Mouse (Mus musculus) CH12.LX (cell line): ENCODE measurements at regions not wholly inside any gene's neighbourhood (a gene's known extent, or its start where the extent isn't known, plus 50 kb on each side); places are given as distances from the start of the nearest gene placed in this dataset.

Experiments used
- DNase-seq: peaks from one replicate; pipeline ENCODE4 v3.0.0-alpha.2; 2013; ENCODE audit errors: extremely low read depth
- H3K27ac ChIP-seq: 2 replicates; pipeline ENCODE4 v1.5.1; 2012; ENCODE audit warnings: low read depth, mild to moderate bottlenecking, control low read depth, moderate library complexity; ENCODE audit not compliant: insufficient read depth
- H3K27me3 ChIP-seq: replicated peaks from 2 replicates; pipeline ENCODE3; 2012; ENCODE audit warnings: inconsistent platforms
- H3K36me3 ChIP-seq, 2 experiments: replicated peaks in 1 of 2; 2 replicates each; pipeline versions ENCODE3 to v1.6.1; 2012; ENCODE audit warnings: inconsistent platforms in 1 of 2, low read length in 1 of 2, mild to moderate bottlenecking in 1 of 2, mixed read lengths in 1 of 2, moderate library complexity in 1 of 2; ENCODE audit not compliant: control insufficient read depth in 1 of 2, insufficient read depth in 1 of 2
- H3K4me1 ChIP-seq, 2 experiments: 2 replicates each; pipeline ENCODE4 v1.6.1; 2012; ENCODE audit warnings: inconsistent platforms in 1 of 2, moderate library complexity in 1 of 2; ENCODE audit not compliant: insufficient read depth in 2 of 2, control insufficient read depth in 1 of 2
- H3K4me2 ChIP-seq: 2 replicates; pipeline ENCODE4 v1.6.1; 2012; ENCODE audit warnings: low read depth, mild to moderate bottlenecking, control low read depth; ENCODE audit not compliant: poor library complexity, insufficient read depth, severe bottlenecking
- H3K4me3 ChIP-seq, 3 experiments: fragments of 150-350 bp in 1 of 3; sonication (generic) in 1 of 3; replicated peaks in 1 of 3; 2 replicates each; pipeline versions ENCODE3 to v1.5.1; 2011 to 2012; ENCODE audit warnings: low read depth in 2 of 3, low read length in 2 of 3, mild to moderate bottlenecking in 2 of 3, moderate library complexity in 2 of 3, control low read depth in 1 of 3, improper control_type of control experiment in 1 of 3, inconsistent platforms in 1 of 3, mixed read lengths in 1 of 3; ENCODE audit not compliant: poor library complexity in 1 of 3
- H3K79me2 ChIP-seq: replicated peaks from 2 replicates; pipeline ENCODE4 v1.6.1; 2012; ENCODE audit warnings: mild to moderate bottlenecking, moderate library complexity; ENCODE audit not compliant: control insufficient read depth, poor library complexity, insufficient read depth, severe bottlenecking; ENCODE audit errors: extremely low read depth
- H3K9ac ChIP-seq: 2 replicates; pipeline ENCODE4 v1.6.1; 2012; ENCODE audit warnings: low read depth, mild to moderate bottlenecking, control low read depth, moderate library complexity; ENCODE audit not compliant: insufficient read depth
- H3K9me3 ChIP-seq: replicated peaks from 2 replicates; pipeline ENCODE3; 2012; ENCODE audit warnings: low read length, inconsistent platforms, mixed read lengths
- CHD1 ChIP-seq: IDR thresholded peaks from 2 replicates; pipeline ENCODE4 v1.6.1; 2012; ENCODE audit warnings: low read depth, low read length, improper control_type of control experiment, inconsistent platforms
- CTCF ChIP-seq, 2 experiments: IDR thresholded peaks in 1 of 2; conservative IDR thresholded peaks in 1 of 2; 2 replicates each; pipeline ENCODE4 v1.5.1; 2011 to 2012; ENCODE audit warnings: low read depth in 2 of 2, low read length in 2 of 2, improper control_type of control experiment in 1 of 2, inconsistent platforms in 1 of 2, mild to moderate bottlenecking in 1 of 2, moderate library complexity in 1 of 2
- E2F4 ChIP-seq: IDR thresholded peaks from 2 replicates; pipeline ENCODE4 v1.6.1; 2011; ENCODE audit warnings: low read depth, low read length, improper control_type of control experiment; ENCODE audit not compliant: insufficient replicate concordance
- ELF1 ChIP-seq: IDR thresholded peaks from 2 replicates; pipeline ENCODE4 v1.6.1; 2014; ENCODE audit warnings: low read depth, mild to moderate bottlenecking, inconsistent platforms, low read length, improper control_type of control experiment
- EP300 ChIP-seq: IDR thresholded peaks from 2 replicates; pipeline ENCODE4 v1.6.1; 2011; ENCODE audit warnings: low read length, improper control_type of control experiment
- ETS1 ChIP-seq: conservative IDR thresholded peaks from 2 replicates; pipeline ENCODE4 v1.6.1; 2012; ENCODE audit warnings: low read depth, mild to moderate bottlenecking, inconsistent platforms, low read length, improper control_type of control experiment, moderate library complexity
- HCFC1 ChIP-seq: IDR thresholded peaks from 2 replicates; pipeline ENCODE4 v1.6.1; 2012; ENCODE audit warnings: low read depth, mild to moderate bottlenecking, inconsistent platforms, low read length, improper control_type of control experiment
- IRF4 ChIP-seq: IDR thresholded peaks from 2 replicates; pipeline ENCODE4 v1.6.1; 2014; ENCODE audit warnings: low read depth, mild to moderate bottlenecking, inconsistent platforms, low read length, improper control_type of control experiment
- JUND ChIP-seq: conservative IDR thresholded peaks from 2 replicates; pipeline ENCODE4 v1.6.1; 2011; ENCODE audit warnings: low read depth, low read length, improper control_type of control experiment
- MAFK ChIP-seq: IDR thresholded peaks from 2 replicates; pipeline ENCODE4 v1.6.1; 2011; ENCODE audit warnings: low read length, improper control_type of control experiment; ENCODE audit not compliant: insufficient replicate concordance
- MAX ChIP-seq: IDR thresholded peaks from 2 replicates; pipeline ENCODE4 v1.6.1; 2011; ENCODE audit warnings: low read length, improper control_type of control experiment
- MEF2A ChIP-seq: IDR thresholded peaks from 2 replicates; pipeline ENCODE4 v1.6.1; 2014; ENCODE audit warnings: low read depth, mild to moderate bottlenecking, inconsistent platforms, low read length, improper control_type of control experiment, borderline replicate concordance
- NELFE ChIP-seq: IDR thresholded peaks from 2 replicates; pipeline ENCODE4 v1.6.1; 2011; ENCODE audit warnings: low read depth, low read length, improper control_type of control experiment
- NRF1 ChIP-seq: IDR thresholded peaks from 2 replicates; pipeline ENCODE4 v1.6.1; 2014; ENCODE audit warnings: low read depth, mild to moderate bottlenecking, inconsistent platforms, low read length, improper control_type of control experiment, moderate library complexity
- PAX5 ChIP-seq: IDR thresholded peaks from 2 replicates; pipeline ENCODE4 v1.6.1; 2012; ENCODE audit warnings: low read length, inconsistent platforms, mixed read lengths
- POLR2AphosphoS2 ChIP-seq: IDR thresholded peaks from 2 replicates; pipeline ENCODE4 v1.6.1; 2011; ENCODE audit warnings: low read depth, low read length, improper control_type of control experiment
- RAD21 ChIP-seq: IDR thresholded peaks from 2 replicates; pipeline ENCODE4 v1.6.1; 2011; ENCODE audit warnings: low read depth, mild to moderate bottlenecking, low read length, improper control_type of control experiment, moderate library complexity
- RCOR1 ChIP-seq: conservative IDR thresholded peaks from 2 replicates; pipeline ENCODE4 v1.6.1; 2012; ENCODE audit warnings: low read depth, mild to moderate bottlenecking, inconsistent platforms, low read length, improper control_type of control experiment
- SIN3A ChIP-seq: IDR thresholded peaks from 2 replicates; pipeline ENCODE4 v1.6.1; 2012; ENCODE audit warnings: low read length, improper control_type of control experiment, inconsistent platforms
- TCF12 ChIP-seq: IDR thresholded peaks from 2 replicates; pipeline ENCODE4 v1.6.1; 2014; ENCODE audit warnings: low read depth, mild to moderate bottlenecking, inconsistent platforms, low read length, improper control_type of control experiment
- USF1 ChIP-seq: IDR thresholded peaks from 2 replicates; pipeline ENCODE4 v1.6.1; 2014; ENCODE audit warnings: low read depth, mild to moderate bottlenecking, inconsistent platforms, low read length, improper control_type of control experiment
- USF2 ChIP-seq: conservative IDR thresholded peaks from 2 replicates; pipeline ENCODE4 v1.6.1; 2011; ENCODE audit warnings: low read depth, low read length, improper control_type of control experiment
- ZC3H11A ChIP-seq: IDR thresholded peaks from 2 replicates; pipeline ENCODE4 v1.6.1; 2012; ENCODE audit warnings: low read depth, mild to moderate bottlenecking, inconsistent platforms, low read length, improper control_type of control experiment
- ZKSCAN1 ChIP-seq: IDR thresholded peaks from 2 replicates; pipeline ENCODE4 v1.6.1; 2012; ENCODE audit warnings: low read depth, inconsistent platforms, low read length, improper control_type of control experiment, borderline replicate concordance
- ZNF384 ChIP-seq: IDR thresholded peaks from 2 replicates; pipeline ENCODE4 v1.6.1; 2012; ENCODE audit warnings: low read depth, low read length, improper control_type of control experiment, inconsistent platforms
- dilution Hi-C: fragments of 300-500 bp; cut with MboI; formaldehyde crosslinking; loops from 2 replicates; pipeline ENCODE4 v1.14.3; 2020; ENCODE audit warnings: low sequenced_read_pairs; ENCODE audit not compliant: extremely low pct_unique_long_range_greater_than_20kb, extremely low pct_ligation_motif_present
- in situ Hi-C: fragments of 300-500 bp; cut with MboI; formaldehyde crosslinking; loops from 3 replicates; pipeline ENCODE4 v1.14.3; 2019; ENCODE audit warnings: low sequenced_read_pairs, low pct_ligation_motif_present, low pct_unique_long_range_greater_than_20kb, mixed read lengths

DNA sequence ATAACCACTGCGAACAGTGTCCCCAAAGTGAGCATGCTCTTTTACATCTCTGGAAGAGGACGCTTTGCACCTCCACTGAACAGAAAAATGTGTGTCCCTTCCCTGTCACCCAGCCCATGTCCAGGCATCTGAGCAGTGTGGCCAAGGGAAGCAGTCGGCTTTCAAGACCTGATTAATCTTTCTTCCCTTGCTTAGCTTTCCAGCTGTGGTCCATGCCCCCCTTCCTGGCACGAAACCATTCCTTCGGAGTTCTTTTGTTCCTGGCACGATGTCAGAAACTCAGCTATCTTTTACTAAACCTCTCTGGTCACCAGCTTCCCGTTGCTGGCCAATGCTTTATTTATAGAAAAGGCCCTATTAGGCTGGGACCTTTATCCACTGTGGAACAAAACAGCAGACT is 654.5 kb upstream of the Gm19410 start:
- in situ Hi-C loops: no loop called here
- dilution Hi-C loops: no loop called here
- no peak overlapping the region for H3K27ac ChIP-seq

DNA sequence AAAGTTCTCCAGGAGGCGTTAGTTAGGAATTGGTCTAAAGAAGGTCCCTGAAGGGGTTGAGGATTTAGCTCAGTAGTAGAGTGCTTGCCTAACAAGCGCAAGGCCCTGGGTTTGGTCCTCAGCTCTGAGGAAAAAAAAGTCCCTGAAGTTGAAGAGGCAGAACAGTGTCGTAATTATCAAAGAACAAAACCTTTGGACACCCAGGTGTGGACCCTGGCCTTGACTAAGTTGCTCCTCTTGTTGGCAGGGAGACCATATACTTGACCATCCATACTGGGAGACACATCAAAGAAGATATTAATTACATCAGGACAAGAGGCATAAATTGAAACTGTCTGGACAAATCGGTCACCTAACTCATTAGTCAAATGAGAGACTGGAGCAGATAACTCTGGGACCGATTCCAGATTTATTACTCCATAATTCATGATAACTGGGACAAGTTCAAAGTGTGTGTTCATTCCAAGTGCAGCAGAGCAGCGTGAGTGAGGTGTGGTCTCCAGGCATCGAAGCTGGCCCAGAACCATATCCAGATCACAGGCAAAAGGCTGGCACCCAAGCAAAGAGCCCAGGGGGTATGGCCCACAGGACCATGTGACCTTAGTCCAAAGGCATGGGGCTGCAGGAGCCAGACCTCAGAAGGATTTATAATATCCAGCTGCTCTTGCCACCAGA is 652.9 kb upstream of the Gm19410 start:
- Histone ChIP-seq H3K9me3 (no peaks in the 10 kb centered on the region), H3K79me2 (no peaks in the 10 kb centered on the region), H3K4me3 (no peak overlapping the region), H3K9ac (no peak overlapping the region), H3K4me2 (no peak overlapping the region), H3K27ac (no peak overlapping the region), H3K4me1 (no peaks in the 10 kb centered on the region; a peak in 1 of 4 replicates), H3K36me3 (no peaks in the 10 kb centered on the region), H3K27me3 (no peaks in the 10 kb centered on the region)
- TF ChIP-seq ZKSCAN1 (no peak), NELFE (no peak)
- dilution Hi-C loops (no loop called here), in situ Hi-C loops (no loop called here)
- no peak for DNase-seq

More for the DNA sequence above, 654.5 kb upstream of the Gm19410 start:
- Histone ChIP-seq H3K9me3 (no peaks in the 10 kb centered on the region), H3K4me3 (no peak overlapping the region), H3K79me2 (no peaks in the 10 kb centered on the region), H3K36me3 (no peaks in the 10 kb centered on the region), H3K9ac (no peak overlapping the region), H3K4me2 (no peak overlapping the region), H3K4me1 (no peaks in the 10 kb centered on the region; a peak in 1 of 4 replicates), H3K27me3 (no peaks in the 10 kb centered on the region)
- TF ChIP-seq ZNF384 (no peak), MAX (no peak), RCOR1 (no peak), MAFK (no peak), ZC3H11A (no peak), ETS1 (no peak), IRF4 (no peak), MEF2A (no peak), NELFE (no peak), PAX5 (no peak), CTCF (conservative IDR thresholded peaks at IDR 0.05 in 1 of 2, IDR thresholded peaks at IDR 0.05 in 1 of 2; ENCODE audit: low read depth in 2 of 2, low read length in 2 of 2) (no peak), HCFC1 (no peak), NRF1 (no peak)
- no peak for DNase-seq

DNA sequence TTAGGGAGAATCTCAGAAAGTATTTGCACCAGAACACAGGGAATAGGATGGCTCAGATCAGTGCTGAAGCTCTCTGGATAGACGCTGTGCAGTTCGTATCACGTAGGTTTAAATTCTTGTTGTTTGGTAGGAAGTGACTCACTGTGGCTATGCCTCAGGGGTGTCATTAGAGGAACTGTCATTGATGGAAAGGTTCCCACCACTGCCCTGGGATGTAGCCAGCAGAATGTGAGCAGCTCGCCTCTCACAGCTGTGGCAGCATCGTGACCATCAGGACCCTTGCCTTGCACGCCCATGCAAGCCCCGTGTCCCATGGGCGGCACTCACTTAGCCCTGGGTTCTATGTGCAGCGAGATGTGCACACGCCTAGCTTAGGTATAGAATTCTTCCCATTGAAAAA is 651.6 kb upstream of the Gm19410 start:
- in situ Hi-C loops: no loop called here
- no peak overlapping the region for H3K4me2 ChIP-seq

More for the DNA sequence above, 651.6 kb upstream of the Gm19410 start:
- peaks cover 0 to 2% of the 10 kb centered on the region in 2 experiments; a peak in 1 of 4 replicates for H3K4me1 ChIP-seq
- H3K9ac ChIP-seq: no peak overlapping the region
- no peak for TF ChIP-seq USF2
- no peak for TF ChIP-seq RAD21
- no peak for TF ChIP-seq POLR2AphosphoS2
- no peak for TF ChIP-seq SIN3A
- no peak for TF ChIP-seq CHD1
- TF ChIP-seq E2F4: no peak
- no peak for TF ChIP-seq ELF1
- no peak for TF ChIP-seq EP300
- TF ChIP-seq ZKSCAN1: no peak
- TF ChIP-seq NELFE: no peak
- TF ChIP-seq TCF12: no peak
- no peak for TF ChIP-seq JUND
- TF ChIP-seq ZNF384: no peak
- TF ChIP-seq USF1: no peak
- TF ChIP-seq RCOR1: no peak
- no peak overlapping the region for H3K4me3 ChIP-seq
- dilution Hi-C loops: no loop called here
- H3K27me3 ChIP-seq: no peaks in the 10 kb centered on the region
- H3K79me2 ChIP-seq: no peaks in the 10 kb centered on the region
- H3K36me3 ChIP-seq: no peaks in the 10 kb centered on the region
- H3K9me3 ChIP-seq: no peaks in the 10 kb centered on the region
- H3K27ac ChIP-seq: no peak overlapping the region
- no peak for DNase-seq
